Mouse (Mus musculus): Measurements from ENCODE around the gene Tbc1d23. TPM values are rescaled to one million over a fixed set of nuclear protein-coding genes. Genes with fewer than 3 reads are reported as not detected.
A peak's percentile ranks its signal among the peaks of the same experiment; 100 is the strongest.
"Not testable (repeated sequence)": the region's sequence is repeated elsewhere in the genome, so short reads cannot be mapped to it uniquely, and the experiment has no call there.

Tbc1d23 gene
- polyA plus RNA-seq, 1 experiment from 2014 or later: 28.3 TPM

DNA sequence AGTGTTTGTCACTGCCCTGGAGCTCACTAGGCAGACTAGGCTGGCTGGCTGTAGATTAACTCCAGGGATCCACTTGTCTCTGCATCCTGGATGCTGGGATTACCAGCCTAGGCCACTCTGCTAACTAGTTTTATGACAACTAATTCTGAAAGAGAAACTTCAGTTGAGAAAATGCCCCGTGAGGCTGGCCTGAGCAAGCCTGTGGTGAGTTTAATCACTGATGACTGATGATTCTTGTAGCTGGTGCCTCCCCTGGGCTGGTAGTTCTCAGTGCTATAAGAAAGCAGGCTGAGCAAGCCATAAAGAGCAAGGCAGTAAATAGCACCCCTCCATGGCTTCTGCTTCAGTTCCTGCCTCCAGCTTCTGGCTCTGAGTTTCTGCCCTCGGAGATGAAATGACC is 55.6 kb downstream of the Tbc1d23 start:
- H3K9me3 ChIP-seq (ENCODE audit: control insufficient read depth, low read length): no peaks in the 10 kb centered on the region
- H3K27ac ChIP-seq (ENCODE audit: low read depth, low read length): no peak overlapping the region
- H3K9ac ChIP-seq (ENCODE audit: low read length): no peak overlapping the region
- no peaks in the 10 kb centered on the region; the same call in 1 of the 2 replicates for H3K36me3 ChIP-seq (ENCODE audit: control insufficient read depth, insufficient read depth, low read length)
- ATAC-seq (ENCODE audit: insufficient read depth, low FRiP score, low TSS enrichment): no peak
- H3K4me1 ChIP-seq (ENCODE audit: control insufficient read depth, insufficient read depth, low read length): no peaks in the 10 kb centered on the region
- no peaks in the 10 kb centered on the region for H3K27me3 ChIP-seq (ENCODE audit: control insufficient read depth, insufficient read depth, low read length)
- no peak overlapping the region for H3K4me2 ChIP-seq (ENCODE audit: low read depth)
- no peak overlapping the region for H3K4me3 ChIP-seq (ENCODE audit: low read depth, low read length)
- no peak for DNase-seq (ENCODE audit: low spot score)
- WGBS: 66% methylated on average over 2 of the region's 2 CpGs

GRCm38 (mm10) chr16:57174480-57174879 is 56.8 kb downstream of the Tbc1d23 start:
- not testable (repeated sequence) for H3K36me3 ChIP-seq (ENCODE audit: control insufficient read depth, insufficient read depth, low read length); H3K4me1 ChIP-seq (ENCODE audit: control insufficient read depth, insufficient read depth, low read length); H3K9me3 ChIP-seq (ENCODE audit: control insufficient read depth, low read length); ATAC-seq (ENCODE audit: insufficient read depth, low FRiP score, low TSS enrichment); H3K4me2 ChIP-seq (ENCODE audit: low read depth); H3K27ac ChIP-seq (ENCODE audit: low read depth, low read length); DNase-seq (ENCODE audit: low spot score); H3K4me3 ChIP-seq (ENCODE audit: low read depth, low read length); H3K27me3 ChIP-seq (ENCODE audit: control insufficient read depth, insufficient read depth, low read length); H3K9ac ChIP-seq (ENCODE audit: low read length)

GRCm38 (mm10) chr16:57171570-57171969 is 59.7 kb downstream of the Tbc1d23 start:
- 92% methylated on average over 6 of the region's 6 CpGs for WGBS
- H3K4me3 ChIP-seq (ENCODE audit: low read depth, low read length): no peak overlapping the region
- no peak overlapping the region for H3K9ac ChIP-seq (ENCODE audit: low read length)
- ATAC-seq (ENCODE audit: insufficient read depth, low FRiP score, low TSS enrichment): no peak
- no peaks in the 10 kb centered on the region for H3K27me3 ChIP-seq (ENCODE audit: control insufficient read depth, insufficient read depth, low read length)
- no peak overlapping the region for H3K4me2 ChIP-seq (ENCODE audit: low read depth)
- no peak overlapping the region for H3K27ac ChIP-seq (ENCODE audit: low read depth, low read length)
- H3K36me3 ChIP-seq (ENCODE audit: control insufficient read depth, insufficient read depth, low read length): no peaks in the 10 kb centered on the region; the same call in 1 of the 2 replicates
- no peaks in the 10 kb centered on the region for H3K4me1 ChIP-seq (ENCODE audit: control insufficient read depth, insufficient read depth, low read length)
- H3K9me3 ChIP-seq (ENCODE audit: control insufficient read depth, low read length): no peaks in the 10 kb centered on the region
- no peak for DNase-seq (ENCODE audit: low spot score)

DNA sequence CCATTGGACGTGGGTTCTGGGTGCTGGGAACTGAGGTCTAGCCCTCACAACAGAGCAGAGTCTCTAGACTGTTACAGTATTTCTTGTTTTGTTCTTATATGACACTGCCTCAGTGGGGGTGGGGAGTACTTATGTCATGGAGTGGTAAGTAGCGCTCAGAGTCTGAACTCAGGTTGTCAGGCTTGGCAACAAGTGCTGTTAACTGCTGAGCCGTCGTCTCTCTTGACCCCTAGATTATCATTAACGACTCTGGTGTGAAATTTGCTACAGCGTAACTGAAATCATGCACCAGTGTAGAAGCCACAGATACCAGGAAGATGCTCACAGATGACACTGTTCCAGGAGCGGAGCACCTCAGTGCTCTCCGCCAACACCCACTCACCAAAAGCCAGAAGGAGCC is 60.1 kb downstream of the Tbc1d23 start:
- no peak for DNase-seq (ENCODE audit: low spot score)
- Histone ChIP-seq H3K36me3 (ENCODE audit: control insufficient read depth, insufficient read depth, low read length) (no peaks in the 10 kb centered on the region; the same call in 1 of the 2 replicates), H3K4me3 (ENCODE audit: low read depth, low read length) (no peak overlapping the region), H3K9ac (ENCODE audit: low read length) (no peak overlapping the region), H3K27me3 (ENCODE audit: control insufficient read depth, insufficient read depth, low read length) (no peaks in the 10 kb centered on the region), H3K27ac (ENCODE audit: low read depth, low read length) (no peak overlapping the region), H3K4me2 (ENCODE audit: low read depth) (no peak overlapping the region), H3K9me3 (ENCODE audit: control insufficient read depth, low read length) (no peaks in the 10 kb centered on the region), H3K4me1 (ENCODE audit: control insufficient read depth, insufficient read depth, low read length) (no peaks in the 10 kb centered on the region)
- ATAC-seq (ENCODE audit: insufficient read depth, low FRiP score, low TSS enrichment): no peak
- 95% methylated on average over 8 of the region's 8 CpGs for WGBS

DNA sequence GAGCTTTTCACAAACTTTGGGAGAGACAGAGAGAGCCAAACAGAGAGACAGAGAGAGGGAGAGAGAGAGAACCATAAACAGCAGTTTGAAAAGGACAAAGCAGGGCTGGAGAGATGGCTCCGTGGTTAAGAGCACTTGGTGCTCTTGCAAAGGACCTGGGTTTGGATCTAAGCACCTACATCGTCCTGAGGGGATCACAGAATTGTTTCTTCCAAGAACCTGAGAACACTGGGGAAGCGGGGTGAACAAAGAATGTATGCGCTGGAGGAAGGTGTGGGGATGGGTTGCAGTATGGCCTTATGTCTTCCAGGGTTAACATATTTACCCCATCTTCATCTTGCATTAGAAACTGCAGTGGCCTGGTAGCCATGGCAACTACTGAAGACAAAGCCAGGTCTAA is 63.1 kb downstream of the Tbc1d23 start:
- no peak for DNase-seq (ENCODE audit: low spot score)
- no peak overlapping the region for H3K9ac ChIP-seq (ENCODE audit: low read length)
- no peaks in the 10 kb centered on the region for H3K27me3 ChIP-seq (ENCODE audit: control insufficient read depth, insufficient read depth, low read length)
- no peaks in the 10 kb centered on the region for H3K4me1 ChIP-seq (ENCODE audit: control insufficient read depth, insufficient read depth, low read length)
- no peak for ATAC-seq (ENCODE audit: insufficient read depth, low FRiP score, low TSS enrichment)
- WGBS: 68% methylated on average over 4 of the region's 4 CpGs
- no peak overlapping the region for H3K27ac ChIP-seq (ENCODE audit: low read depth, low read length)
- no peak overlapping the region for H3K4me2 ChIP-seq (ENCODE audit: low read depth)
- no peaks in the 10 kb centered on the region for H3K9me3 ChIP-seq (ENCODE audit: control insufficient read depth, low read length)
- no peaks in the 10 kb centered on the region; the same call in 1 of the 2 replicates for H3K36me3 ChIP-seq (ENCODE audit: control insufficient read depth, insufficient read depth, low read length)
- H3K4me3 ChIP-seq (ENCODE audit: low read depth, low read length): no peak overlapping the region

DNA sequence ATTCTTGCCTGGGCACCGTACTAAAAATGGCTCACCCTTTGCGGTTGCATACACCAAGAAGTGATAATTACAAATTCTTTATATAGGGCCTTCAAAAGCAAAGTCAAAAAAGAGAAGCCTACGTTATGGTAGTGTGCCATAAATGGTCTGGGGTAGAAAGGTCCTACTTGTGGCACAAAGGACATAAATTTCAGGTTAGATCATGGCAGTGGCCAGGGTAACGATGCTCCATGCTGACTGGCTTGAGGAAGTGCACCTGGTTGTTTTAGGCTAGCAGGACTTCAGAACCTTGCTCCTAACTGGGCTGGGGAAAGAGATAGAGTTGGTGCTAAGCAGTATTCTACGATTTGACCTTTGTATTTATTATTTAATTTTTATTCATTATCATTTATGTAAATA is 63.8 kb downstream of the Tbc1d23 start:
- Histone ChIP-seq H3K9ac (ENCODE audit: low read length) (peak overlapping the region; percentile 80; the same call in 1 of the 2 replicates), H3K4me2 (ENCODE audit: low read depth) (peak overlapping the region; percentile 81), H3K4me3 (ENCODE audit: low read depth, low read length) (peak overlapping the region; percentile 76), H3K4me1 (ENCODE audit: control insufficient read depth, insufficient read depth, low read length) (no peaks in the 10 kb centered on the region), H3K27me3 (ENCODE audit: control insufficient read depth, insufficient read depth, low read length) (no peaks in the 10 kb centered on the region), H3K36me3 (ENCODE audit: control insufficient read depth, insufficient read depth, low read length) (no peaks in the 10 kb centered on the region; the same call in 1 of the 2 replicates), H3K27ac (ENCODE audit: low read depth, low read length) (no peak overlapping the region), H3K9me3 (ENCODE audit: control insufficient read depth, low read length) (no peaks in the 10 kb centered on the region)
- 29% methylated on average over 5 of the region's 5 CpGs for WGBS
- no peak for DNase-seq (ENCODE audit: low spot score)
- peak; percentile 58; the same call in 1 of the 2 replicates for ATAC-seq (ENCODE audit: insufficient read depth, low FRiP score, low TSS enrichment)

GRCm38 (mm10) chr16:57166611-57167513 is 64.4 kb downstream of the Tbc1d23 start, which contains the start of gene Nit2:
Nit2 (minus strand) TSS chr16:57167341.
- Histone ChIP-seq H3K36me3 (ENCODE audit: control insufficient read depth, insufficient read depth, low read length) (no peaks in the 10 kb centered on the region; the same call in 1 of the 2 replicates), H3K9me3 (ENCODE audit: control insufficient read depth, low read length) (no peaks in the 10 kb centered on the region), H3K4me3 (ENCODE audit: low read depth, low read length) (peak within 1 kb of the TSS; percentile 76), H3K4me2 (ENCODE audit: low read depth) (peak within 1 kb of the TSS; percentile 81), H3K9ac (ENCODE audit: low read length) (peak within 1 kb of the TSS; percentile 80), H3K27ac (ENCODE audit: low read depth, low read length) (peak within 1 kb of the TSS; percentile 64), H3K4me1 (ENCODE audit: control insufficient read depth, insufficient read depth, low read length) (no peaks in the 10 kb centered on the region), H3K27me3 (ENCODE audit: control insufficient read depth, insufficient read depth, low read length) (no peaks in the 10 kb centered on the region)
- peak; percentile 98 for ATAC-seq (ENCODE audit: insufficient read depth, low FRiP score, low TSS enrichment)
- WGBS: under 1% methylated on average over 58 of the region's 58 CpGs
- peak; percentile 91 for DNase-seq (ENCODE audit: low spot score)

- no peak overlapping the region for H3K9ac ChIP-seq (ENCODE audit: low read length)
- ATAC-seq (ENCODE audit: insufficient read depth, low FRiP score, low TSS enrichment): no peak
- 89% methylated on average over 6 of the region's 6 CpGs for WGBS
These were observed 65.2 kb downstream of the Tbc1d23 start for GRCm38 (mm10) chr16:57166086-57166485.

DNA sequence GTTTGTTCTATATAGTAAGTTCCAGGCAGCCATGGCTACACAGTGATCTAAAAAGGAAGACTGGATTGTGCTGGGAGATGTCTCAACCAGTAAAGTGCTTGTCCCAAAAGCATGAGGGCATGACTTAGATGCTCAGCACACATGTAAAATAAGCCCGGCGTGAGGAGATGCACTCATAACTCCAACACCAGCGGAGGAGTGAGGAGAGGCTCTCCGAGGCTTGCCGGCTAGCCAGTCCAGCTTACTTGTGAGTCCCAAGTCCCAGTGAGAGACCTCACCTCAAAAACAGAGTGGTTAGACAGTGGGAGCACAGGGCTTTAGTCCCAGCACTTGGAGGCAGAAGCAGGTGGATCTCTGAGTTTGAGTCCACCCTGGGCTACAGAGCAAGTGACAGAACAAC is 66.1 kb downstream of the Tbc1d23 start:
- Histone ChIP-seq H3K4me3 (ENCODE audit: low read depth, low read length) (no peak overlapping the region), H3K9me3 (ENCODE audit: control insufficient read depth, low read length) (no peaks in the 10 kb centered on the region), H3K4me1 (ENCODE audit: control insufficient read depth, insufficient read depth, low read length) (no peaks in the 10 kb centered on the region), H3K9ac (ENCODE audit: low read length) (no peak overlapping the region), H3K36me3 (ENCODE audit: control insufficient read depth, insufficient read depth, low read length) (no peaks in the 10 kb centered on the region; the same call in 1 of the 2 replicates), H3K4me2 (ENCODE audit: low read depth) (no peak overlapping the region), H3K27ac (ENCODE audit: low read depth, low read length) (no peak overlapping the region), H3K27me3 (ENCODE audit: control insufficient read depth, insufficient read depth, low read length) (no peaks in the 10 kb centered on the region)
- ATAC-seq (ENCODE audit: insufficient read depth, low FRiP score, low TSS enrichment) (no peak), DNase-seq (ENCODE audit: low spot score) (no peak)
- 95% methylated on average over 5 of the region's 5 CpGs for WGBS

More at GRCm38 (mm10) chr16:57166086-57166485, 65.2 kb downstream of the Tbc1d23 start:
- Histone ChIP-seq H3K9me3 (ENCODE audit: control insufficient read depth, low read length) (no peaks in the 10 kb centered on the region), H3K27ac (ENCODE audit: low read depth, low read length) (no peak overlapping the region), H3K4me2 (ENCODE audit: low read depth) (peak overlapping the region; percentile 81), H3K4me3 (ENCODE audit: low read depth, low read length) (peak overlapping the region; percentile 76; the same call in 1 of the 2 replicates), H3K27me3 (ENCODE audit: control insufficient read depth, insufficient read depth, low read length) (no peaks in the 10 kb centered on the region), H3K4me1 (ENCODE audit: control insufficient read depth, insufficient read depth, low read length) (no peaks in the 10 kb centered on the region), H3K36me3 (ENCODE audit: control insufficient read depth, insufficient read depth, low read length) (no peaks in the 10 kb centered on the region; the same call in 1 of the 2 replicates)
- DNase-seq (ENCODE audit: low spot score): no peak
